Mouse (Mus musculus): ENCODE results near the gene Ubc.
"Not testable (repeated sequence)": the region's sequence is repeated elsewhere in the genome, so short reads cannot be mapped to it uniquely, and the experiment has no call there.

The Ubc gene

GRCm38 (mm10) chr5:125389579-125390441 lies at the start of gene Ubc:
Gene Ubc, minus strand, starts transcription at chr5:125390202.
- DNase-seq (ENCODE audit: extremely low read depth, low read depth) = peak; percentile 93

GRCm38 (mm10) chr5:125434347-125434746 lies 44.3 kb upstream of the Ubc start:
- DNase-seq (ENCODE audit: extremely low read depth, low read depth) = not testable (repeated sequence)

GRCm38 (mm10) chr5:125433793-125434337 lies 43.9 kb upstream of the Ubc start, which contains the start of gene Dhx37:
Gene Dhx37, minus strand, starts transcription at chr5:125434121.
- peak; percentile 88 for DNase-seq (ENCODE audit: extremely low read depth, low read depth)

- DNase-seq (ENCODE audit: extremely low read depth, low read depth) = not testable (repeated sequence)
Observed at GRCm38 (mm10) chr5:125432324-125432723, 42.3 kb upstream of the Ubc start.

- DNase-seq (ENCODE audit: extremely low read depth, low read depth) = no peak
Observed at GRCm38 (mm10) chr5:125426343-125426742, 36.3 kb upstream of the Ubc start.

- DNase-seq (ENCODE audit: extremely low read depth, low read depth) = no peak
Observed at GRCm38 (mm10) chr5:125425698-125426276, 35.8 kb upstream of the Ubc start.

GRCm38 (mm10) chr5:125419124-125419523 lies 29.1 kb upstream of the Ubc start:
- no peak for DNase-seq (ENCODE audit: extremely low read depth, low read depth)

- no peak for DNase-seq (ENCODE audit: extremely low read depth, low read depth)
Observed at GRCm38 (mm10) chr5:125418636-125419035, 28.6 kb upstream of the Ubc start.

GRCm38 (mm10) chr5:125416183-125416582 lies 26.2 kb upstream of the Ubc start:
- no peak for DNase-seq (ENCODE audit: extremely low read depth, low read depth)

GRCm38 (mm10) chr5:125413763-125414162 lies 23.8 kb upstream of the Ubc start:
- DNase-seq (ENCODE audit: extremely low read depth, low read depth) = no peak

GRCm38 (mm10) chr5:125412536-125412935 lies 22.5 kb upstream of the Ubc start:
- DNase-seq (ENCODE audit: extremely low read depth, low read depth) = not testable (repeated sequence)

- peak; percentile 62 for DNase-seq (ENCODE audit: extremely low read depth, low read depth)
Observed at GRCm38 (mm10) chr5:125411972-125412530, 22.0 kb upstream of the Ubc start.

GRCm38 (mm10) chr5:125409348-125410090 lies 19.5 kb upstream of the Ubc start:
- DNase-seq (ENCODE audit: extremely low read depth, low read depth) = no peak

- DNase-seq (ENCODE audit: extremely low read depth, low read depth) = peak; percentile 95
Observed at GRCm38 (mm10) chr5:125408842-125409241, 18.8 kb upstream of the Ubc start.

GRCm38 (mm10) chr5:125407910-125408575 lies 18.0 kb upstream of the Ubc start:
- no peak for DNase-seq (ENCODE audit: extremely low read depth, low read depth)

- DNase-seq (ENCODE audit: extremely low read depth, low read depth) = no peak
Observed at GRCm38 (mm10) chr5:125407020-125407830, 17.2 kb upstream of the Ubc start.

GRCm38 (mm10) chr5:125406322-125407016 lies 16.5 kb upstream of the Ubc start:
- DNase-seq (ENCODE audit: extremely low read depth, low read depth) = no peak

GRCm38 (mm10) chr5:125405546-125406248 lies 15.7 kb upstream of the Ubc start:
- DNase-seq (ENCODE audit: extremely low read depth, low read depth) = no peak
